Mouse (Mus musculus) kidney, adult 2 months (tissue): ENCODE data around the gene Spag8.

ENCODE experiments used
- CTCF ChIP-seq: fragments of 200-500 bp; conservative IDR thresholded peaks from 2 replicates; pipeline ENCODE4 v1.5.1; 2011; ENCODE audit warnings: low read depth, mild to moderate bottlenecking, control low read depth, low read length, moderate library complexity, mixed read lengths; ENCODE audit not compliant: insufficient read depth, insufficient read length
- POLR2A ChIP-seq: fragments of 200-500 bp; IDR thresholded peaks from one replicate; pipeline ENCODE4 v1.6.1; 2011; ENCODE audit warnings: low read depth, low read length, control low read depth

GRCm38 (mm10) chr4:43694439-43695248 is 41.2 kb upstream of the Spag8 start:
- TF ChIP-seq CTCF (no peak), POLR2A (no peak)
